Mouse (Mus musculus): ENCODE results near the gene Zfand6. TPM values are rescaled to one million over a fixed set of nuclear protein-coding genes. Genes with fewer than 3 reads are reported as not detected.

The Zfand6 gene
- 133 and 156 TPM in 2 replicates for polyA plus RNA-seq (2015; fragmentation: Nextera tagmentation; extraction: Ambion mirVana)

DNA sequence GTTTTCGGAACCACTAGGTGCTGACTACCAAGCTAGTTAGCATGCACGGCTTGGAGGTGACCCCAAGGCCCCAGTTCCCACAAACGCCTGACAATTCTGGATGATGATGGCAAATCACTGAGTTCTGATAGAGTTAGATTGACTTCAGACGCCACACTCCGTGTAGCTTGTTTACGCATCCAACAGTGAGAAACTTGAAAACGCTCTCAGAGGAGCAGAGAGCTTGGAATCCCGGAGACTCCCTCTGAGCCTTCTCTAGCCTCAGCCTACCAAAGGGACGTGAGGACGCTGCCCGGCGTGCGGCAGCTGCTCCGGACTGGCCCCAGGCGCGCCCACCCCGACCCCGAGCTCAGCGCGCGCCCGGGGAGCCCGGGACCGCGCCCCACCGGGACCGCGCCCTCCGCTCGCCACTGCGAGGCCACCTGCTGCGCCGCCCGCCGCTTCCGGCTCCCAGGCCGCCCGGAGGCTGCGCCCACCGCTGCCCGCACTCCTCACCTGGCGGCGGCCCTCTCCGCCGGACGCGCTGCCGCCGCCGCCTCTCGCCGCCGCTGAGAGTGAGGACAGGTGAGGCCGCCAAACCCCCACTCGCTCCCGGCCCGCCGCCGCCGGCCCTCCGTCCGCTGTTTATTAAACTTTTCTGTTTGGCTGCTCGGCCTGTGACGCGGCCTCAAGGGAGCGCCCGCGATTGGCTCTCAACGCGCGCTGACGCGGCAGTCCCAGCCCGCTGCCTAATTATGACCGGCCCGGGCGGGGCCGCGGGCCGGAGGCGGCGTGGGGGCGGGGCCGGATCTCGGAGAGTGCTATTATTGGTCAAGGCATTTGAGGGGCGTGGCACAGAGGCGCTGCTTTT, at the start of gene Zfand6:
Gene Zfand6 (minus strand): TSS at position 709 of the 850 bp plus-strand sequence.
- Histone ChIP-seq H3K4me3 (ENCODE audit: low read depth, low read length) (peak within 1 kb of the TSS; percentile 84), H3K4me2 (replicated peaks; ENCODE audit: low read depth, low read length) (peak within 1 kb of the TSS; percentile 82), H3K4me1 (ENCODE audit: insufficient read depth, low read depth, low read length) (peaks cover 12% of the 10 kb centered on the region; the same call in 1 of the 2 replicates), H3K9me3 (ENCODE audit: low read length) (no peaks in the 10 kb centered on the region), H3K27ac (ENCODE audit: low read length) (peak within 1 kb of the TSS; percentile 97), H3K36me3 (ENCODE audit: insufficient read depth, low read length) (no peaks in the 10 kb centered on the region), H3K27me3 (replicated peaks; ENCODE audit: insufficient read depth, low read length) (no peaks in the 10 kb centered on the region), H3K9ac (replicated peaks; ENCODE audit: low read depth) (peak within 1 kb of the TSS; percentile 59)
- 1% methylated on average over 55 of the region's 87 CpGs for WGBS
- ATAC-seq (peak; percentile 99), DNase-seq (ENCODE audit: low spot score) (peak; percentile 99)
- TF ChIP-seq EP300 (IDR thresholded peaks at IDR 0.05) (no peak), CTCF (IDR thresholded peaks at IDR 0.05) (no peak)

DNA sequence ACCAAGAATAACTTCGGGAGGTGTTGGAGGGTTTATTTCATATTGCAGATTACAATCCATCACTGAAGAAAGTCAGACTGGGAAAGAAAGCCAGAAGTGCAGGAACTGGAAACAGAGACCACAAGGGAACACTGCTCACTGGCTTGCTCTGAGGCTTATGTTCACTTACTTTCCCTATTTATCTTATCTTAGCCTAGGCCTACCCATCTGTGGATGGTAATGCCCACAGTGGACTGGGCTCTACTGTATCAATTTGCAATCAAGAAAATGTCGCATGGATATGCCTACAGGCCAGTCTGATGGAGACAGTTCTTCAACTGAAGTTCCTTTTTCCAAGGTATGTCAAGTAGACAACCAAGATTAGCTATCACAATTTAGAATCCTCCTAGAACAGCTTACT, 47.0 kb upstream of the Zfand6 start:
- 75% methylated on average over 2 of the region's 2 CpGs for WGBS
- H3K4me2 ChIP-seq (replicated peaks; ENCODE audit: low read depth, low read length) = no peak overlapping the region
- H3K4me1 ChIP-seq (ENCODE audit: insufficient read depth, low read depth, low read length) = no peaks in the 10 kb centered on the region
- H3K9me3 ChIP-seq (ENCODE audit: low read length) = no peaks in the 10 kb centered on the region
- H3K27ac ChIP-seq (ENCODE audit: low read length) = no peak overlapping the region
- TF ChIP-seq EP300 (IDR thresholded peaks at IDR 0.05) (no peak), CTCF (IDR thresholded peaks at IDR 0.05) (no peak)
- H3K27me3 ChIP-seq (replicated peaks; ENCODE audit: insufficient read depth, low read length) = no peaks in the 10 kb centered on the region
- DNase-seq (ENCODE audit: low spot score) (no peak), ATAC-seq (no peak)
- no peak overlapping the region for H3K9ac ChIP-seq (replicated peaks; ENCODE audit: low read depth)
- no peaks in the 10 kb centered on the region for H3K36me3 ChIP-seq (ENCODE audit: insufficient read depth, low read length)
- H3K4me3 ChIP-seq (ENCODE audit: low read depth, low read length) = no peak overlapping the region

- no peak for ATAC-seq
- Histone ChIP-seq H3K4me1 (ENCODE audit: insufficient read depth, low read depth, low read length) (no peaks in the 10 kb centered on the region), H3K4me2 (replicated peaks; ENCODE audit: low read depth, low read length) (no peak overlapping the region), H3K36me3 (ENCODE audit: insufficient read depth, low read length) (no peaks in the 10 kb centered on the region), H3K9ac (replicated peaks; ENCODE audit: low read depth) (no peak overlapping the region), H3K27ac (ENCODE audit: low read length) (no peak overlapping the region), H3K9me3 (ENCODE audit: low read length) (no peaks in the 10 kb centered on the region), H3K27me3 (replicated peaks; ENCODE audit: insufficient read depth, low read length) (no peaks in the 10 kb centered on the region), H3K4me3 (ENCODE audit: low read depth, low read length) (no peak overlapping the region)
- no peak for DNase-seq (ENCODE audit: low spot score)
- TF ChIP-seq EP300 (IDR thresholded peaks at IDR 0.05) = no peak
- no peak for TF ChIP-seq CTCF (IDR thresholded peaks at IDR 0.05)
- 31% methylated on average over 1 of the region's 1 CpGs for WGBS
Measured at GRCm38 (mm10) chr7:84733038-84733437, 43.3 kb upstream of the Zfand6 start.

DNA sequence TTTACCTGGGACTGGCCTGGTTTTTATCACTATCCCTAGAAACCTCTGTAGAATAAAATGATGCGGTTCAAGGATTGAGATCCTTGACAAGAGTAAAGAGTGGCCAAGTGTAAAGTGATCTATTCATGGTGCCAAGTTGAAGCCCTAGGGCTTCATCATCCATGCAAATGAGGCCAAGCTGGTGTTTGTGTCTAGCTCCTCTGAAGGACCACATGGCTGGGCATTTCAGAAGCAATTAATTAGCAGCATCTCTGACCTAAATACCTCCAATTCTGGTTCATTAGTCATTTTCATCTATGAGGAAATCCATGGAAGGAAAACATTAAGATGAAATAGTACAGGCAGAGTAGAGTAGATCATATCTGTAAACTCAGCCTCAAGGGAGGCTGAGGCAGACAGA, 42.3 kb upstream of the Zfand6 start:
- no peaks in the 10 kb centered on the region for H3K36me3 ChIP-seq (ENCODE audit: insufficient read depth, low read length)
- no peaks in the 10 kb centered on the region for H3K4me1 ChIP-seq (ENCODE audit: insufficient read depth, low read depth, low read length)
- WGBS = 100% methylated on average over 1 of the region's 1 CpGs
- no peak for TF ChIP-seq EP300 (IDR thresholded peaks at IDR 0.05)
- H3K9me3 ChIP-seq (ENCODE audit: low read length) = no peaks in the 10 kb centered on the region
- no peak overlapping the region for H3K9ac ChIP-seq (replicated peaks; ENCODE audit: low read depth)
- H3K4me2 ChIP-seq (replicated peaks; ENCODE audit: low read depth, low read length) = no peak overlapping the region
- DNase-seq (ENCODE audit: low spot score) (no peak), ATAC-seq (no peak)
- H3K27me3 ChIP-seq (replicated peaks; ENCODE audit: insufficient read depth, low read length) = no peaks in the 10 kb centered on the region
- no peak overlapping the region for H3K4me3 ChIP-seq (ENCODE audit: low read depth, low read length)
- no peak overlapping the region for H3K27ac ChIP-seq (ENCODE audit: low read length)

DNA sequence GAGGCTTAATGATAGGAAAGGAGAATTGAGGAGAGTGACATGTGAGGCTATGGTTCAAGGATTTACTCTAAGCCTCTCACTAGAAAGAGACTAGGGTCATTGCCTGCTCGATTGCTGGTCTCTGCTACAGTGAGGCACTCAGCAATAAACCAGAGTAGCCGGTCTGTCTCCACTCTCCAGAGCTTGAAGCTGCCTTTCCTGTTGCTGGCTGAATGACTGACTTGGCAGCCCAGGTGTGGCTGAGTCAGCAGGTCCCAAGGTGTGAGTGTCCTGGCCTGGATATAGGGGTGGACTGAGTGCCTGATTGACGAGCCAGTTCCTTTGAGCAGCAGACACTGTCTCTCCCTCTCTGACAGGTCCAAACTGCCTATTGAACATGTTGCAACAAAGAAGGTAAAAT, 41.3 kb upstream of the Zfand6 start:
- Histone ChIP-seq H3K36me3 (ENCODE audit: insufficient read depth, low read length) (no peaks in the 10 kb centered on the region), H3K27me3 (replicated peaks; ENCODE audit: insufficient read depth, low read length) (no peaks in the 10 kb centered on the region), H3K4me3 (ENCODE audit: low read depth, low read length) (no peak overlapping the region), H3K4me1 (ENCODE audit: insufficient read depth, low read depth, low read length) (no peaks in the 10 kb centered on the region), H3K27ac (ENCODE audit: low read length) (no peak overlapping the region), H3K9ac (replicated peaks; ENCODE audit: low read depth) (no peak overlapping the region), H3K4me2 (replicated peaks; ENCODE audit: low read depth, low read length) (no peak overlapping the region), H3K9me3 (ENCODE audit: low read length) (no peaks in the 10 kb centered on the region)
- ATAC-seq = peak; percentile 78
- WGBS = 54% methylated on average over 3 of the region's 3 CpGs
- DNase-seq (ENCODE audit: low spot score) = peak; percentile 41
- TF ChIP-seq EP300 (IDR thresholded peaks at IDR 0.05) (no peak), CTCF (IDR thresholded peaks at IDR 0.05) (no peak)

DNA sequence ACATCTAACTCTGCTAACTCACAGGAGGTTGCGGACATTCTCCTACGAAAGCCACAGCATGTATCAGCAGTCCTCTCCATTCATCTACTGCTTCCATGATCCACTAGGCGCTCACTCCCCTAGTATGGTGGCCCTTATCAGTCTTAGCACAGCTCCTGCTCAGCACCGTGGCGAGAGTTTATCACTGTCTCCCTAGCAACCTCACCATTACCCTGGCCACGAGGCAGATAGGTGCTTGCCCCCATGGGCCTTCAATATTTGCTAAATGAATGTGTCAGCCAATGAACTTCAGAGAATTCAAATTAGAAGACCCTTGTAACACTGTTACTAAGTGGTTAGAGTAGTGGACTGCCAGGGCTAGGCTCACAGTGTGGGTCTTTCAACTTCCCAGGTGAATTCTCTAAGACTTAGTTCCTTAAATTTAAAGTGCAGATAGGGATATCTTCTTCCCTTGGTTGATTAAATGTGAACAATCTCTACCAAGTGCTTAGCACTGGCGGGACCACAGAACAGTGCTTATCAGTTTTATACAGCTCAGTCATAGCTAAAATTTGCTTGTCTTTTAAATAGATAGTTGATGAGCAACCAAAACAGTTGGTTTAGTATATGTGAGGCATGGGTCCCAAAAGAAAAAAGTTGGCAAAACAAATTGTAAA, 33.2 kb upstream of the Zfand6 start:
- Histone ChIP-seq H3K4me3 (ENCODE audit: low read depth, low read length) (no peak overlapping the region), H3K27ac (ENCODE audit: low read length) (no peak overlapping the region), H3K4me2 (replicated peaks; ENCODE audit: low read depth, low read length) (no peak overlapping the region), H3K9ac (replicated peaks; ENCODE audit: low read depth) (no peak overlapping the region), H3K36me3 (ENCODE audit: insufficient read depth, low read length) (no peaks in the 10 kb centered on the region), H3K4me1 (ENCODE audit: insufficient read depth, low read depth, low read length) (no peaks in the 10 kb centered on the region), H3K9me3 (ENCODE audit: low read length) (no peaks in the 10 kb centered on the region), H3K27me3 (replicated peaks; ENCODE audit: insufficient read depth, low read length) (no peaks in the 10 kb centered on the region)
- 41% methylated on average over 7 of the region's 7 CpGs for whole genome bisulfite sequencing
- ATAC-seq (peak; percentile 37; the same call in 1 of the 2 replicates), DNase-seq (ENCODE audit: low spot score) (no peak)
- TF ChIP-seq EP300 (IDR thresholded peaks at IDR 0.05) (no peak), CTCF (IDR thresholded peaks at IDR 0.05) (no peak)
